Comparison of ENCODE assay signal across 13 mouse cellular contexts in genomic region chr8:120948050-120948595, GRCm38 (mm10).
DNase-seq lines count a peak whose midpoint lies in the region; ATAC-seq lines count a peak whose summit lies in the region.
"Had no signal": no experiment of that assay in that cellular context is flagged by ENCODE, and none has a peak within 500 bp of the region (broad histone marks: within the 10 kb centered on the region; RNA-seq: fewer than 3 reads in every experiment).

No protein-coding gene starts in this region.

- H3K9me3 ChIP-seq in kidney, embryonic 15.5 days (replicated peaks), result no peaks in the 10 kb centered on the region
- H3K9me3 ChIP-seq in embryonic facial prominence, embryonic 10.5 days, result no peaks in the 10 kb centered on the region
- no peaks in the 10 kb centered on the region for H3K9me3 ChIP-seq in intestine, embryonic 15.5 days
- H3K9me3 ChIP-seq: hindbrain, embryonic 12.5 days; megakaryocyte, embryonic 14.5 days had no signal

- peak; percentile 25 for DNase-seq in kidney, postnatal 14 days
- DNase-seq in A20 (ENCODE audit: low read depth, low spot score), result peak; percentile 65
- DNase-seq in embryonic facial prominence, embryonic 10.5 days (ENCODE audit: low spot score), result no peak
- DNase-seq in thymus, postnatal 4 days, result no peak
- DNase-seq in gastrocnemius, postnatal 4 days (ENCODE audit: low spot score in 2 of 2), result no peak
- DNase-seq: cerebellum, adult 11 months; forebrain, postnatal 0 days; gastrocnemius, postnatal 25 days had no signal

- ATAC-seq in kidney, embryonic 15.5 days (replicated peaks; ENCODE audit: low FRiP score), result no peak
- ATAC-seq in intestine, embryonic 15.5 days, result no peak
- ATAC-seq: forebrain, postnatal 0 days had no signal

- peaks cover 33% of the 10 kb centered on the region for H3K4me1 ChIP-seq in kidney, embryonic 15.5 days
- peaks cover 59% of the 10 kb centered on the region for H3K4me1 ChIP-seq in embryonic facial prominence, embryonic 10.5 days
- peaks cover 39% of the 10 kb centered on the region for H3K4me1 ChIP-seq in intestine, embryonic 15.5 days (replicated peaks)

- no peaks in the 10 kb centered on the region for H3K36me3 ChIP-seq in kidney, embryonic 15.5 days
- H3K36me3 ChIP-seq in embryonic facial prominence, embryonic 10.5 days (replicated peaks), result no peaks in the 10 kb centered on the region
- no peaks in the 10 kb centered on the region for H3K36me3 ChIP-seq in intestine, embryonic 15.5 days
- H3K36me3 ChIP-seq: hindbrain, embryonic 12.5 days had no signal

- H3K4me3 ChIP-seq in kidney, embryonic 15.5 days (replicated peaks), result no peak overlapping the region
- 0 out of 2 replicates have a peak overlapping the region, but pooled peaks have one; percentile 15 for H3K4me3 ChIP-seq in embryonic facial prominence, embryonic 10.5 days
- H3K4me3 ChIP-seq in intestine, embryonic 15.5 days (replicated peaks), result no peak overlapping the region
- H3K4me3 ChIP-seq: hindbrain, embryonic 12.5 days; megakaryocyte, embryonic 14.5 days had no signal

- no peak overlapping the region for H3K4me2 ChIP-seq in kidney, embryonic 15.5 days
- H3K4me2 ChIP-seq in intestine, embryonic 15.5 days (replicated peaks), result peak overlapping the region; percentile 44; the same call in 1 of the 2 replicates
- H3K4me2 ChIP-seq: hindbrain, embryonic 12.5 days; liver, embryonic 11.5 days had no signal

- peaks cover 86% of the 10 kb centered on the region for H3K27me3 ChIP-seq in kidney, embryonic 15.5 days
- H3K27me3 ChIP-seq in embryonic facial prominence, embryonic 10.5 days (replicated peaks; ENCODE audit: low read depth, poor library complexity, severe bottlenecking), result peaks cover 93% of the 10 kb centered on the region
- no peaks in the 10 kb centered on the region for H3K27me3 ChIP-seq in intestine, embryonic 15.5 days (replicated peaks)

- WGBS in kidney, embryonic 15.5 days, result 75% methylated on average over 4 of the region's 4 CpGs
- 80% methylated on average over 4 of the region's 4 CpGs for WGBS in embryonic facial prominence, embryonic 10.5 days
- WGBS in intestine, embryonic 15.5 days, result 45% methylated on average over 4 of the region's 4 CpGs

- no peak overlapping the region for H3K9ac ChIP-seq in kidney, embryonic 15.5 days
- H3K9ac ChIP-seq in intestine, embryonic 15.5 days, result no peak overlapping the region
- H3K9ac ChIP-seq: forebrain, postnatal 0 days; hindbrain, embryonic 12.5 days had no signal

- no peak overlapping the region for H3K27ac ChIP-seq in kidney, embryonic 15.5 days
- peak overlapping the region; percentile 48 for H3K27ac ChIP-seq in embryonic facial prominence, embryonic 10.5 days (replicated peaks)
- peak overlapping the region; percentile 85 for H3K27ac ChIP-seq in intestine, embryonic 15.5 days
- H3K27ac ChIP-seq: hindbrain, embryonic 12.5 days had no signal

Comparison
In these comparisons a context has a peak if more than half of its experiments do, and no peak if none do; other contexts are left out.
1. DNase-seq: peak in kidney, postnatal 14 days (single experiment) and A20 (single experiment); none in embryonic facial prominence, embryonic 10.5 days (single experiment), thymus, postnatal 4 days (single experiment) and gastrocnemius, postnatal 4 days (0 of 2).